Mouse (Mus musculus) layer of hippocampus, adult 8-10 months (tissue): ENCODE measurements around the gene Bbx. TPM values are rescaled to one million over a fixed set of nuclear protein-coding genes. Genes with fewer than 3 reads are reported as not detected.

ENCODE experiments used
- DNase-seq, 2 experiments: peaks; one replicate each; pipeline ENCODE4 v3.0.0; 2022; ENCODE audit warnings: low spot score in 2 of 2
- total RNA-seq, 4 experiments: library from RNA; stranded (reverse); gene quantifications; 2 replicates each; pipeline ENCODE4 v1.2.4; 2022

The Bbx gene
- total RNA-seq, 4 experiments from 2014 or later = 25.6 to 31.1 (median 27.8) TPM

- DNase-seq = no peak
Observed at GRCm38 (mm10) chr16:50167983-50168299, 264.2 kb downstream of the Bbx start.

GRCm38 (mm10) chr16:50167231-50167982 lies 264.8 kb downstream of the Bbx start:
- no peak for DNase-seq

- no peak for DNase-seq
Observed at GRCm38 (mm10) chr16:50160418-50161271, 271.5 kb downstream of the Bbx start.

GRCm38 (mm10) chr16:50158546-50158945 lies 273.6 kb downstream of the Bbx start:
- no peak for DNase-seq

GRCm38 (mm10) chr16:50149606-50150005 lies 282.6 kb downstream of the Bbx start:
- DNase-seq = no peak

GRCm38 (mm10) chr16:50147900-50148299 lies 284.3 kb downstream of the Bbx start:
- DNase-seq = peak; percentile 33 to 41

Other genes with a start within 250 kb of the Bbx start
- not detected for gene Ccdc54, start 158.8 kb upstream of the Bbx start, total RNA-seq